Comparison of ENCODE assay signal across 8 mouse cellular contexts in the genomic region with DNA sequence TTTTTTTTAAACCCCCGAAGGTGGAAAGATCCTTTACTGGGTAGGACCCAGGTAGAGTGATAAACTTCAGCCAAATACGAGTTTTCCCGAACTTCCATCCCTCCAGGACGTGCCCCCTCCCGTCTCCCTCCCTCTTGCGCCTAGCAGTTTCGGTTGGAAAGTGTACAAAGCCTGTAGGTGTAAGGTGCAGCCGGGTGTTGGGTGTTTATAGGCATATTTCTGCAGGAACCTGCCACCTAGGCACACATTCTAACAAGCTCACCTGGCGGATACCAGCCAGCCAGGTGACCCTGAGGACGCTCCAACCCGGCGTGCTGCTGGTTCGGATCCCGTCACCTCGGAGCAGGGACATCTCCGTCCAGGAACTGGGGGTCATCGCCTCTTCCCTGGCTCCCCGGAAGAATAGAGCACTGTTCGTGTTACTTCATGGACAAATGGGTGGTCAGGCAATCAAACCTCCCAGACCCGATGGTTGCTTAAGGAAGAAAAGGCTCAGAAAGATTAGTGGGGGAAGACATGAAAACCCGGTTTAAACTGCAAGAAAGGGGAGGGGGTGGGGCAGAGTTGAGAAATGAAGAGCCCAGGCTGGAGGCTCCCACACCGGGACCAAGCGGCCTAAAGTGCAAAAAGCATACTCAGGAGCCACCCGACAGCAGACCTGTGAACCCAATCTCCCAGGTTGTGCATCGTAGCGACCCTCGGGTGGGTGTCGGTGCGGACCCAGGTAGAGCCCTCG. TPM values are rescaled to one million over a fixed set of nuclear protein-coding genes. Genes with fewer than 3 reads are reported as not detected.
DNase-seq lines count a peak whose midpoint lies in the region; ATAC-seq and TF ChIP-seq lines count a peak whose summit lies in the region.

No protein-coding gene starts in this region.

- H3K9me3 ChIP-seq in liver, embryonic 16.5 days (replicated peaks; ENCODE audit: control insufficient read depth, low read length): no peaks in the 10 kb centered on the region
- H3K9me3 ChIP-seq in stomach, postnatal 0 days (ENCODE audit: control insufficient read depth, low read length): no peaks in the 10 kb centered on the region

- H3K27ac ChIP-seq in left cerebral cortex, adult 2 months: no peak overlapping the region
- H3K27ac ChIP-seq in bone marrow, adult 2 months (ENCODE audit: control insufficient read depth, insufficient read depth, low read depth, low read length, poor library complexity): no peak overlapping the region
- no peak overlapping the region for H3K27ac ChIP-seq in liver, embryonic 16.5 days (ENCODE audit: low read length)
- peak overlapping the region; percentile 94 for H3K27ac ChIP-seq in stomach, postnatal 0 days (replicated peaks)

- peak overlapping the region; percentile 82 for H3K4me2 ChIP-seq in liver, embryonic 16.5 days (ENCODE audit: low read depth, low read length)
- H3K4me2 ChIP-seq in stomach, postnatal 0 days (replicated peaks; ENCODE audit: low read depth): peak overlapping the region; percentile 86

- no peak for ATAC-seq in liver, embryonic 16.5 days (ENCODE audit: low read depth)
- peak; percentile 6; the same call in 1 of the 2 replicates for ATAC-seq in stomach, postnatal 0 days (ENCODE audit: low FRiP score, low TSS enrichment)

- H3K4me3 ChIP-seq in left cerebral cortex, adult 2 months: peak overlapping the region; percentile 43
- peak overlapping the region; percentile 33 for H3K4me3 ChIP-seq in bone marrow, adult 2 months (replicated peaks; ENCODE audit: control insufficient read depth, low read depth, low read length)
- H3K4me3 ChIP-seq in liver, embryonic 16.5 days (ENCODE audit: low read depth, low read length): peak overlapping the region; percentile 43
- H3K4me3 ChIP-seq in stomach, postnatal 0 days (ENCODE audit: low read depth, low read length): peak overlapping the region; percentile 83

- H3K36me3 ChIP-seq in liver, embryonic 16.5 days (ENCODE audit: control insufficient read depth, insufficient read depth): no peaks in the 10 kb centered on the region
- H3K36me3 ChIP-seq in stomach, postnatal 0 days (ENCODE audit: control insufficient read depth, insufficient read depth, low read length): no peaks in the 10 kb centered on the region

- under 1% methylated on average over 30 of the region's 30 CpGs for WGBS in bone marrow, adult 2 months
- WGBS in liver, embryonic 16.5 days (ENCODE audit: insufficient replicate concordance): under 1% methylated on average over 30 of the region's 30 CpGs
- 1% methylated on average over 30 of the region's 30 CpGs for WGBS in stomach, postnatal 0 days

- TF ChIP-seq POLR2A in bone marrow, adult 2 months (IDR thresholded peaks at IDR 0.05; ENCODE audit: borderline replicate concordance, control insufficient read depth, low read depth, low read length): no peak

- H3K4me1 ChIP-seq in bone marrow, adult 2 months (ENCODE audit: control insufficient read depth, insufficient read depth, low read length): no peaks in the 10 kb centered on the region; the same call in 1 of the 2 replicates
- H3K4me1 ChIP-seq in liver, embryonic 16.5 days (ENCODE audit: control insufficient read depth, low read depth, low read length): peaks cover 49% of the 10 kb centered on the region
- peaks cover 16% of the 10 kb centered on the region for H3K4me1 ChIP-seq in stomach, postnatal 0 days (replicated peaks; ENCODE audit: control insufficient read depth, insufficient read depth)

- peaks cover 86% of the 10 kb centered on the region for H3K27me3 ChIP-seq in liver, embryonic 16.5 days (ENCODE audit: control insufficient read depth, insufficient read depth, low read depth, low read length)
- no peaks in the 10 kb centered on the region for H3K27me3 ChIP-seq in stomach, postnatal 0 days (ENCODE audit: control insufficient read depth, insufficient read depth, low read length)

- H3K9ac ChIP-seq in liver, embryonic 16.5 days (ENCODE audit: low read depth, low read length): no peak overlapping the region
- peak overlapping the region; percentile 66 for H3K9ac ChIP-seq in stomach, postnatal 0 days (ENCODE audit: low read length)

- no peak for DNase-seq in left cerebral cortex, adult 2 months (ENCODE audit: extremely low spot score in 1 of 2, low spot score in 2 of 2)
- DNase-seq in left cerebral cortex, postnatal 25 days (ENCODE audit: low spot score in 2 of 2): no peak
- DNase-seq in heart, postnatal 36 days: peak; percentile 33 to 35
- DNase-seq in stomach, postnatal 0 days (ENCODE audit: low spot score): peak; percentile 62
- no peak for DNase-seq in right cerebral cortex, postnatal 25 days
- no peak for DNase-seq in gastrocnemius, postnatal 10 days

- TF ChIP-seq CTCF in left cerebral cortex, adult 2 months (IDR thresholded peaks at IDR 0.05): no peak
- no peak for TF ChIP-seq CTCF in bone marrow, adult 2 months (IDR thresholded peaks at IDR 0.05; ENCODE audit: control insufficient read depth, insufficient read depth, low read length)
- no peak for TF ChIP-seq CTCF in stomach, postnatal 0 days (IDR thresholded peaks at IDR 0.05; ENCODE audit: low read depth)

- TF ChIP-seq EP300 in stomach, postnatal 0 days (optimal IDR thresholded peaks at IDR 0.05): no peak

- intact Hi-C loops in left cerebral cortex, adult 2 months (cut with DNase I): no loop called here
- intact Hi-C loops in left cerebral cortex, postnatal 25 days (cut with DNase I): no loop called here
- intact Hi-C loops in heart, postnatal 36 days (cut with DNase I): no loop called here

RNA-seq across cellular contexts. Expression of gene Ccnd2, which starts 2.1 kb away (rescaled TPM):
- 10 to 100 TPM; 75.1 to 97.4 TPM for total RNA-seq in left cerebral cortex, adult 2 months (2021)
- 10 to 100 TPM; 97.7 to 97.9 TPM for total RNA-seq in left cerebral cortex, postnatal 25 days (2021)
- polyA plus RNA-seq in bone marrow, adult 2 months (2011; ENCODE audit: insufficient read depth, insufficient read length, low replicate concordance, missing spikeins): 20.3 and 80.6 TPM in 2 replicates
- total RNA-seq in heart, postnatal 36 days (2021): 100 to 1,000 TPM; 107 to 138 TPM
- polyA plus RNA-seq in liver, embryonic 16.5 days (2015; fragmentation: Nextera tagmentation; extraction: Ambion mirVana): 41.2 and 46.1 TPM in 2 replicates
- 433 and 478 TPM in 2 replicates for polyA plus RNA-seq in stomach, postnatal 0 days (2015; fragmentation: Nextera tagmentation; extraction: Ambion mirVana)
- 10 to 100 TPM; 33.2 to 52.1 TPM for total RNA-seq in gastrocnemius, postnatal 10 days (2021)

RNA-seq across cellular contexts. Expression of gene Tigar, which starts 44.8 kb away (rescaled TPM):
- 10 to 100 TPM; 22.3 to 22.7 TPM for total RNA-seq in left cerebral cortex, adult 2 months (2021)
- 10 to 100 TPM; 23.6 to 25.9 TPM for total RNA-seq in left cerebral cortex, postnatal 25 days (2021)
- polyA plus RNA-seq in bone marrow, adult 2 months (2011; ENCODE audit: insufficient read depth, insufficient read length, low replicate concordance, missing spikeins): 0.43 and 6.6 TPM in 2 replicates
- 10 to 100 TPM; 45.8 to 48.8 TPM for total RNA-seq in heart, postnatal 36 days (2021)
- polyA plus RNA-seq in liver, embryonic 16.5 days (2015; fragmentation: Nextera tagmentation; extraction: Ambion mirVana): 0.24 and 0.41 TPM in 2 replicates
- polyA plus RNA-seq in stomach, postnatal 0 days (2015; fragmentation: Nextera tagmentation; extraction: Ambion mirVana): 4.1 and 5.2 TPM in 2 replicates
- 1 to 10 TPM; 8.3 to 8.9 TPM for total RNA-seq in gastrocnemius, postnatal 10 days (2021)

Comparison
In these comparisons a context has a peak if more than half of its experiments do, and no peak if none do; other contexts are left out.
1. DNase-seq: peak in heart, postnatal 36 days (2 of 2) and stomach, postnatal 0 days (single experiment); none in left cerebral cortex, adult 2 months (0 of 2), left cerebral cortex, postnatal 25 days (0 of 2), right cerebral cortex, postnatal 25 days (single experiment) and gastrocnemius, postnatal 10 days (single experiment).
2. H3K4me3 ChIP-seq: peak in every context shown above with its lines; median percentile 83 in stomach, postnatal 0 days; 43 in left cerebral cortex, adult 2 months; 43 in liver, embryonic 16.5 days; 33 in bone marrow, adult 2 months.